Mouse (Mus musculus): ENCODE results near the gene Foxp4. TPM values are rescaled to one million over a fixed set of nuclear protein-coding genes. Genes with fewer than 3 reads are reported as not detected.
A peak's percentile ranks its signal among the peaks of the same experiment; 100 is the strongest.

The Foxp4 gene
- polyA plus RNA-seq, 1 experiment from 2014 or later: 35.1 TPM

- no peak overlapping the region for H3K4me3 ChIP-seq (replicated peaks)
- WGBS: 70% methylated on average over 7 of the region's 7 CpGs
- H3K27me3 ChIP-seq: no peaks in the 10 kb centered on the region
- H3K9me3 ChIP-seq: no peaks in the 10 kb centered on the region
- H3K4me2 ChIP-seq: no peak overlapping the region
- H3K27ac ChIP-seq: peak overlapping the region; percentile 78; the same call in 1 of the 2 replicates
- no peak for ATAC-seq (ENCODE audit: insufficient number of reproducible peaks, insufficient read depth, low FRiP score, low TSS enrichment, low read depth)
- no peak overlapping the region for H3K9ac ChIP-seq (replicated peaks)
- peaks cover 47% of the 10 kb centered on the region for H3K4me1 ChIP-seq (replicated peaks)
- H3K36me3 ChIP-seq: peaks cover 79% of the 10 kb centered on the region
Measured at GRCm38 (mm10) chr17:47888641-47889040, 35.8 kb downstream of the Foxp4 start.

- Histone ChIP-seq H3K27ac (peak overlapping the region; percentile 78), H3K9ac (replicated peaks) (no peak overlapping the region), H3K4me1 (replicated peaks) (peaks cover 47% of the 10 kb centered on the region), H3K9me3 (no peaks in the 10 kb centered on the region), H3K27me3 (no peaks in the 10 kb centered on the region), H3K36me3 (peaks cover 81% of the 10 kb centered on the region), H3K4me2 (peak overlapping the region; percentile 26; the same call in 1 of the 2 replicates), H3K4me3 (replicated peaks) (no peak overlapping the region)
- 0 out of 2 replicates have a peak, but pooled peaks have one; percentile 17 for ATAC-seq (ENCODE audit: insufficient number of reproducible peaks, insufficient read depth, low FRiP score, low TSS enrichment, low read depth)
- 5% methylated on average over 6 of the region's 6 CpGs for WGBS
Measured at GRCm38 (mm10) chr17:47888155-47888455, 36.3 kb downstream of the Foxp4 start.

GRCm38 (mm10) chr17:47887381-47888154 lies 36.9 kb downstream of the Foxp4 start:
- H3K4me1 ChIP-seq (replicated peaks): peaks cover 47% of the 10 kb centered on the region
- ATAC-seq (ENCODE audit: insufficient number of reproducible peaks, insufficient read depth, low FRiP score, low TSS enrichment, low read depth): 0 out of 2 replicates have a peak, but pooled peaks have one; percentile 41

GRCm38 (mm10) chr17:47883099-47883498 lies 41.3 kb downstream of the Foxp4 start:
- WGBS: 83% methylated on average over 5 of the region's 5 CpGs
- no peak overlapping the region for H3K4me3 ChIP-seq (replicated peaks)
- peaks cover 63% of the 10 kb centered on the region for H3K4me1 ChIP-seq (replicated peaks)
- no peak overlapping the region for H3K4me2 ChIP-seq
- peaks cover 8% of the 10 kb centered on the region; the same call in 1 of the 2 replicates for H3K27me3 ChIP-seq
- no peak overlapping the region for H3K9ac ChIP-seq (replicated peaks)
- no peak overlapping the region for H3K27ac ChIP-seq
- no peak for ATAC-seq (ENCODE audit: insufficient number of reproducible peaks, insufficient read depth, low FRiP score, low TSS enrichment, low read depth)
- no peaks in the 10 kb centered on the region for H3K9me3 ChIP-seq
- peaks cover 77% of the 10 kb centered on the region for H3K36me3 ChIP-seq

More at GRCm38 (mm10) chr17:47887381-47888154, 36.9 kb downstream of the Foxp4 start:
- H3K9ac ChIP-seq (replicated peaks): no peak overlapping the region
- H3K4me2 ChIP-seq: peak overlapping the region; percentile 26; the same call in 1 of the 2 replicates
- no peaks in the 10 kb centered on the region for H3K9me3 ChIP-seq
- WGBS: 21% methylated on average over 13 of the region's 13 CpGs
- H3K27ac ChIP-seq: peak overlapping the region; percentile 78
- peaks cover 81% of the 10 kb centered on the region for H3K36me3 ChIP-seq
- no peaks in the 10 kb centered on the region for H3K27me3 ChIP-seq
- H3K4me3 ChIP-seq (replicated peaks): no peak overlapping the region

GRCm38 (mm10) chr17:47881330-47881729 lies 43.1 kb downstream of the Foxp4 start:
- ATAC-seq (ENCODE audit: insufficient number of reproducible peaks, insufficient read depth, low FRiP score, low TSS enrichment, low read depth): no peak
- WGBS: 39% methylated on average over 13 of the region's 13 CpGs
- Histone ChIP-seq H3K27me3 (peaks cover 15% of the 10 kb centered on the region; the same call in 1 of the 2 replicates), H3K9ac (replicated peaks) (no peak overlapping the region), H3K4me3 (replicated peaks) (no peak overlapping the region), H3K4me1 (replicated peaks) (peaks cover 62% of the 10 kb centered on the region), H3K9me3 (no peaks in the 10 kb centered on the region), H3K36me3 (peaks cover 84% of the 10 kb centered on the region), H3K4me2 (no peak overlapping the region), H3K27ac (no peak overlapping the region)

- Histone ChIP-seq H3K4me1 (replicated peaks) (peaks cover 63% of the 10 kb centered on the region), H3K27ac (peak overlapping the region; percentile 12; the same call in 1 of the 2 replicates), H3K9ac (replicated peaks) (no peak overlapping the region; the same call in 1 of the 2 replicates), H3K4me2 (peak overlapping the region; percentile 46), H3K27me3 (peaks cover 15% of the 10 kb centered on the region; the same call in 1 of the 2 replicates), H3K9me3 (no peaks in the 10 kb centered on the region), H3K4me3 (replicated peaks) (no peak overlapping the region), H3K36me3 (peaks cover 86% of the 10 kb centered on the region)
- WGBS: 10% methylated on average over 3 of the region's 3 CpGs
- 0 out of 2 replicates have a peak, but pooled peaks have one; percentile 1 for ATAC-seq (ENCODE audit: insufficient number of reproducible peaks, insufficient read depth, low FRiP score, low TSS enrichment, low read depth)
Measured at GRCm38 (mm10) chr17:47879207-47879606, 45.2 kb downstream of the Foxp4 start.

GRCm38 (mm10) chr17:47878378-47879089 lies 45.9 kb downstream of the Foxp4 start:
- Histone ChIP-seq H3K27ac (peak overlapping the region; percentile 60; the same call in 1 of the 2 replicates), H3K4me2 (peak overlapping the region; percentile 46), H3K9ac (replicated peaks) (peak overlapping the region; percentile 52), H3K27me3 (peaks cover 15% of the 10 kb centered on the region; the same call in 1 of the 2 replicates), H3K9me3 (no peaks in the 10 kb centered on the region), H3K4me3 (replicated peaks) (peak overlapping the region; percentile 17), H3K36me3 (peaks cover 86% of the 10 kb centered on the region), H3K4me1 (replicated peaks) (peaks cover 70% of the 10 kb centered on the region)
- WGBS: 5% methylated on average over 32 of the region's 35 CpGs
- ATAC-seq (ENCODE audit: insufficient number of reproducible peaks, insufficient read depth, low FRiP score, low TSS enrichment, low read depth): peak; percentile 26

- WGBS: 21% methylated on average over 10 of the region's 10 CpGs
- Histone ChIP-seq H3K27me3 (peaks cover 15% of the 10 kb centered on the region; the same call in 1 of the 2 replicates), H3K9me3 (no peaks in the 10 kb centered on the region), H3K36me3 (peaks cover 86% of the 10 kb centered on the region), H3K4me3 (replicated peaks) (0 out of 2 replicates have a peak overlapping the region, but pooled peaks have one; percentile 17), H3K27ac (peak overlapping the region; percentile 42), H3K4me1 (replicated peaks) (peaks cover 76% of the 10 kb centered on the region), H3K9ac (replicated peaks) (peak overlapping the region; percentile 52), H3K4me2 (peak overlapping the region; percentile 46; the same call in 1 of the 2 replicates)
- ATAC-seq (ENCODE audit: insufficient number of reproducible peaks, insufficient read depth, low FRiP score, low TSS enrichment, low read depth): no peak
Measured at GRCm38 (mm10) chr17:47877715-47878377, 46.6 kb downstream of the Foxp4 start.

- Histone ChIP-seq H3K4me1 (replicated peaks) (peaks cover 71% of the 10 kb centered on the region), H3K4me3 (replicated peaks) (no peak overlapping the region), H3K9ac (replicated peaks) (no peak overlapping the region), H3K27ac (peak overlapping the region; percentile 42), H3K4me2 (no peak overlapping the region), H3K9me3 (no peaks in the 10 kb centered on the region), H3K27me3 (peaks cover 15% of the 10 kb centered on the region; the same call in 1 of the 2 replicates), H3K36me3 (peaks cover 90% of the 10 kb centered on the region)
- WGBS: 38% methylated on average over 26 of the region's 26 CpGs
- no peak for ATAC-seq (ENCODE audit: insufficient number of reproducible peaks, insufficient read depth, low FRiP score, low TSS enrichment, low read depth)
Measured at GRCm38 (mm10) chr17:47876776-47877714, 47.4 kb downstream of the Foxp4 start.

GRCm38 (mm10) chr17:47873341-47873791 lies 51.1 kb downstream of the Foxp4 start:
- H3K4me3 ChIP-seq (replicated peaks): no peak overlapping the region
- H3K27me3 ChIP-seq: peaks cover 11% of the 10 kb centered on the region; the same call in 1 of the 2 replicates
- WGBS: 20% methylated on average over 9 of the region's 9 CpGs
- no peak overlapping the region for H3K9ac ChIP-seq (replicated peaks)
- no peaks in the 10 kb centered on the region for H3K9me3 ChIP-seq
- ATAC-seq (ENCODE audit: insufficient number of reproducible peaks, insufficient read depth, low FRiP score, low TSS enrichment, low read depth): peak; percentile 24
- no peak overlapping the region; the same call in 1 of the 2 replicates for H3K4me2 ChIP-seq
- no peak overlapping the region for H3K27ac ChIP-seq
- peaks cover 35% of the 10 kb centered on the region for H3K4me1 ChIP-seq (replicated peaks)
- H3K36me3 ChIP-seq: peaks cover 100% of the 10 kb centered on the region

Data from limb, embryonic 12.5 days (tissue).